Mouse (Mus musculus): Measurements from ENCODE around the gene Tnik. TPM values are rescaled to one million over a fixed set of nuclear protein-coding genes. Genes with fewer than 3 reads are reported as not detected.

Tnik gene
- total and polyA plus RNA-seq, 2 experiments from 2014 or later = 61.7 to 105 TPM

- ATAC-seq (peak; percentile 90), DNase-seq (ENCODE audit: low spot score) (peak; percentile 87)
- H3K4me1 ChIP-seq (ENCODE audit: insufficient read depth, low read length) = peaks cover 11% of the 10 kb centered on the region
- no peak overlapping the region for H3K9ac ChIP-seq (replicated peaks; ENCODE audit: low read length)
- H3K9me3 ChIP-seq (ENCODE audit: low read length) = no peaks in the 10 kb centered on the region
- H3K27ac ChIP-seq = peak overlapping the region; percentile 54
- H3K4me3 ChIP-seq (ENCODE audit: low read length) = no peak overlapping the region
- no peaks in the 10 kb centered on the region for H3K27me3 ChIP-seq (ENCODE audit: insufficient read depth, low read length)
- peak; percentile 51 for TF ChIP-seq CTCF (IDR thresholded peaks at IDR 0.05; ENCODE audit: low read depth)
- 29% methylated on average over 12 of the region's 12 CpGs for WGBS
- H3K4me2 ChIP-seq (ENCODE audit: low read depth, low read length) = no peak overlapping the region
- no peaks in the 10 kb centered on the region for H3K36me3 ChIP-seq (ENCODE audit: insufficient read depth, low read length)
These were observed 145.9 kb downstream of the Tnik start for GRCm38 (mm10) chr3:28408859-28409459.

GRCm38 (mm10) chr3:28410269-28410668 lies 147.3 kb downstream of the Tnik start:
- H3K4me1 ChIP-seq (ENCODE audit: insufficient read depth, low read length) = peaks cover 11% of the 10 kb centered on the region
- H3K27ac ChIP-seq = no peak overlapping the region
- no peaks in the 10 kb centered on the region for H3K27me3 ChIP-seq (ENCODE audit: insufficient read depth, low read length)
- H3K9ac ChIP-seq (replicated peaks; ENCODE audit: low read length) = no peak overlapping the region
- H3K4me2 ChIP-seq (ENCODE audit: low read depth, low read length) = no peak overlapping the region
- H3K36me3 ChIP-seq (ENCODE audit: insufficient read depth, low read length) = no peaks in the 10 kb centered on the region
- ATAC-seq = no peak
- peak; percentile 55 for TF ChIP-seq CTCF (IDR thresholded peaks at IDR 0.05; ENCODE audit: low read depth)
- no peak overlapping the region for H3K4me3 ChIP-seq (ENCODE audit: low read length)
- DNase-seq (ENCODE audit: low spot score) = peak; percentile 53
- no peaks in the 10 kb centered on the region for H3K9me3 ChIP-seq (ENCODE audit: low read length)
- WGBS = 63% methylated on average over 3 of the region's 3 CpGs

- no peak overlapping the region for H3K9ac ChIP-seq (replicated peaks; ENCODE audit: low read length)
- no peak for TF ChIP-seq CTCF (IDR thresholded peaks at IDR 0.05; ENCODE audit: low read depth)
- H3K9me3 ChIP-seq (ENCODE audit: low read length) = no peaks in the 10 kb centered on the region
- no peaks in the 10 kb centered on the region for H3K27me3 ChIP-seq (ENCODE audit: insufficient read depth, low read length)
- H3K36me3 ChIP-seq (ENCODE audit: insufficient read depth, low read length) = no peaks in the 10 kb centered on the region
- DNase-seq (ENCODE audit: low spot score) (peak; percentile 59), ATAC-seq (peak; percentile 53; the same call in 1 of the 2 replicates)
- 23% methylated on average over 2 of the region's 2 CpGs for WGBS
- H3K4me1 ChIP-seq (ENCODE audit: insufficient read depth, low read length) = peaks cover 11% of the 10 kb centered on the region; the same call in 1 of the 2 replicates
- no peak overlapping the region for H3K4me2 ChIP-seq (ENCODE audit: low read depth, low read length)
- H3K27ac ChIP-seq = no peak overlapping the region
- H3K4me3 ChIP-seq (ENCODE audit: low read length) = no peak overlapping the region
These were observed 153.0 kb downstream of the Tnik start for GRCm38 (mm10) chr3:28415986-28416385.

GRCm38 (mm10) chr3:28417091-28417715 lies 154.2 kb downstream of the Tnik start:
- Histone ChIP-seq H3K36me3 (ENCODE audit: insufficient read depth, low read length) (no peaks in the 10 kb centered on the region), H3K9me3 (ENCODE audit: low read length) (no peaks in the 10 kb centered on the region), H3K4me1 (ENCODE audit: insufficient read depth, low read length) (peaks cover 14% of the 10 kb centered on the region), H3K27ac (no peak overlapping the region), H3K4me3 (ENCODE audit: low read length) (no peak overlapping the region), H3K9ac (replicated peaks; ENCODE audit: low read length) (no peak overlapping the region), H3K27me3 (ENCODE audit: insufficient read depth, low read length) (no peaks in the 10 kb centered on the region), H3K4me2 (ENCODE audit: low read depth, low read length) (no peak overlapping the region)
- no peak for TF ChIP-seq CTCF (IDR thresholded peaks at IDR 0.05; ENCODE audit: low read depth)
- DNase-seq (ENCODE audit: low spot score) = no peak
- no peak for ATAC-seq
- WGBS = 80% methylated on average over 5 of the region's 5 CpGs

GRCm38 (mm10) chr3:28420194-28420593 lies 157.2 kb downstream of the Tnik start:
- 75% methylated on average over 6 of the region's 6 CpGs for WGBS
- no peaks in the 10 kb centered on the region for H3K9me3 ChIP-seq (ENCODE audit: low read length)

GRCm38 (mm10) chr3:28420698-28421097 lies 157.7 kb downstream of the Tnik start:
- DNase-seq (ENCODE audit: low spot score) (no peak), ATAC-seq (no peak)
- no peaks in the 10 kb centered on the region for H3K27me3 ChIP-seq (ENCODE audit: insufficient read depth, low read length)
- 70% methylated on average over 3 of the region's 3 CpGs for WGBS
- H3K4me2 ChIP-seq (ENCODE audit: low read depth, low read length) = no peak overlapping the region
- no peak overlapping the region for H3K9ac ChIP-seq (replicated peaks; ENCODE audit: low read length)
- no peak overlapping the region for H3K27ac ChIP-seq
- TF ChIP-seq CTCF (IDR thresholded peaks at IDR 0.05; ENCODE audit: low read depth) = no peak
- H3K9me3 ChIP-seq (ENCODE audit: low read length) = no peaks in the 10 kb centered on the region
- no peak overlapping the region for H3K4me3 ChIP-seq (ENCODE audit: low read length)
- no peaks in the 10 kb centered on the region for H3K36me3 ChIP-seq (ENCODE audit: insufficient read depth, low read length)
- peaks cover 12% of the 10 kb centered on the region for H3K4me1 ChIP-seq (ENCODE audit: insufficient read depth, low read length)

More at GRCm38 (mm10) chr3:28420194-28420593, 157.2 kb downstream of the Tnik start:
- H3K4me2 ChIP-seq (ENCODE audit: low read depth, low read length) = no peak overlapping the region
- H3K4me1 ChIP-seq (ENCODE audit: insufficient read depth, low read length) = peaks cover 14% of the 10 kb centered on the region
- ATAC-seq (no peak), DNase-seq (ENCODE audit: low spot score) (no peak)
- H3K27me3 ChIP-seq (ENCODE audit: insufficient read depth, low read length) = no peaks in the 10 kb centered on the region
- no peak overlapping the region for H3K9ac ChIP-seq (replicated peaks; ENCODE audit: low read length)
- no peak overlapping the region for H3K27ac ChIP-seq
- no peaks in the 10 kb centered on the region for H3K36me3 ChIP-seq (ENCODE audit: insufficient read depth, low read length)
- H3K4me3 ChIP-seq (ENCODE audit: low read length) = no peak overlapping the region
- TF ChIP-seq CTCF (IDR thresholded peaks at IDR 0.05; ENCODE audit: low read depth) = no peak

GRCm38 (mm10) chr3:28421798-28422197 lies 158.8 kb downstream of the Tnik start:
- Histone ChIP-seq H3K27me3 (ENCODE audit: insufficient read depth, low read length) (no peaks in the 10 kb centered on the region), H3K9me3 (ENCODE audit: low read length) (no peaks in the 10 kb centered on the region), H3K36me3 (ENCODE audit: insufficient read depth, low read length) (no peaks in the 10 kb centered on the region), H3K4me2 (ENCODE audit: low read depth, low read length) (no peak overlapping the region), H3K4me1 (ENCODE audit: insufficient read depth, low read length) (peaks cover 4% of the 10 kb centered on the region; the same call in 1 of the 2 replicates), H3K27ac (no peak overlapping the region), H3K4me3 (ENCODE audit: low read length) (no peak overlapping the region), H3K9ac (replicated peaks; ENCODE audit: low read length) (no peak overlapping the region)
- 68% methylated on average over 6 of the region's 6 CpGs for WGBS
- no peak for ATAC-seq
- DNase-seq (ENCODE audit: low spot score) = no peak
- peak; percentile 10 for TF ChIP-seq CTCF (IDR thresholded peaks at IDR 0.05; ENCODE audit: low read depth)
